Mouse (Mus musculus) embryonic stem cell, embryonic (primary cell): ENCODE results near the gene Hectd1.

Experiments used
- CTCF ChIA-PET, 4 experiments: fragments of 300-600 bp in 2 of 4; fragments of 350-600 bp in 2 of 4; sonication (Branson Sonifier 250); formaldehyde crosslinking; loops; one replicate each; lab custom pipeline; 2022; ENCODE audit warnings: inconsistent platforms in 2 of 4; lab: Charles Lee
- POLR2A ChIA-PET, 4 experiments: fragments of 300-600 bp in 2 of 4; fragments of 350-600 bp in 2 of 4; sonication (Branson Sonifier 250); formaldehyde crosslinking; loops; one replicate each; lab custom pipeline; 2022; ENCODE audit warnings: antibody characterized with exemption in 4 of 4, inconsistent platforms in 1 of 4; lab: Charles Lee

Hectd1 gene

GRCm38 (mm10) chr12:51829290-51830076, at the start of gene Hectd1:
TSS of gene Hectd1 (minus strand) at chr12:51829536.
- ChIA-PET CTCF (interaction anchor here in 1 of 4 experiments (0.8 kb wide), 1 partner anchor 9 kb away, joined by 5 read pairs; no protein-coding TSS in a partner anchor), POLR2A (interaction anchor here in 3 of 4 experiments (0.8 to 7.0 kb wide), 31 partner anchors 7 to 673 kb away, joined by 3 to 67 read pairs (median 4); partner anchors contain the start of genes Heatr5a (in 2 of the 3) and Dtd2 (in 1 of the 3))

GRCm38 (mm10) chr12:51871446-51872144, 42.3 kb upstream of the Hectd1 start:
- POLR2A ChIA-PET = interaction anchor here in 2 of 4 experiments (0.6 to 3.4 kb wide), 10 partner anchors 11 to 722 kb away, joined by 3 to 14 read pairs (median 4); no protein-coding TSS in a partner anchor
- CTCF ChIA-PET = interaction anchor here in 2 of 4 experiments (0.6 to 0.7 kb wide), 2 partner anchors 13 to 162 kb away, joined by 4 read pairs; no protein-coding TSS in a partner anchor

GRCm38 (mm10) chr12:51869511-51869910, 40.2 kb upstream of the Hectd1 start:
- ChIA-PET POLR2A (no interaction called here), CTCF (no interaction called here)

GRCm38 (mm10) chr12:51867076-51867475, 37.7 kb upstream of the Hectd1 start:
- ChIA-PET POLR2A (interaction anchor here in 2 of 4 experiments (0.7 to 3.7 kb wide), 6 partner anchors 9 to 39 kb away, joined by 3 to 21 read pairs (median 4); no protein-coding TSS in a partner anchor), CTCF (interaction anchor here in 1 of 4 experiments (0.6 kb wide), 1 partner anchor 107 kb away, joined by 3 read pairs; no protein-coding TSS in a partner anchor)

- POLR2A ChIA-PET = interaction anchor here in 3 of 4 experiments (0.6 to 3.7 kb wide), 13 partner anchors 8 to 234 kb away, joined by 3 to 22 read pairs (median 4); no protein-coding TSS in a partner anchor
- CTCF ChIA-PET = interaction anchor here in 1 of 4 experiments (0.7 kb wide), 1 partner anchor 244 kb away, joined by 3 read pairs; no protein-coding TSS in a partner anchor
These were observed 37.0 kb upstream of the Hectd1 start for GRCm38 (mm10) chr12:51866226-51866910.

GRCm38 (mm10) chr12:51865790-51866179, 36.4 kb upstream of the Hectd1 start:
- POLR2A ChIA-PET = interaction anchor here in 3 of 4 experiments (0.6 to 3.7 kb wide), 12 partner anchors 8 to 234 kb away, joined by 3 to 22 read pairs (median 4); partner anchors contain the start of genes Dtd2 (in 1 of the 3) and Strn3 (in 1 of the 3)

GRCm38 (mm10) chr12:51865061-51865789, 35.9 kb upstream of the Hectd1 start:
- ChIA-PET POLR2A (interaction anchor here in 3 of 4 experiments (0.6 to 3.7 kb wide), 17 partner anchors 8 to 233 kb away, joined by 3 to 22 read pairs (median 4); partner anchors contain the start of genes Dtd2 (in 1 of the 3) and Strn3 (in 1 of the 3)), CTCF (interaction anchor here in 1 of 4 experiments (1.1 kb wide), 1 partner anchor 124 kb away, joined by 3 read pairs; no protein-coding TSS in a partner anchor)

More at GRCm38 (mm10) chr12:51865790-51866179, 36.4 kb upstream of the Hectd1 start:
- CTCF ChIA-PET = no interaction called here

- ChIA-PET CTCF (interaction anchor here in 1 of 4 experiments (0.7 kb wide), 1 partner anchor 81 kb away, joined by 3 read pairs; no protein-coding TSS in a partner anchor), POLR2A (interaction anchor here in 2 of 4 experiments (0.7 to 3.7 kb wide), 5 partner anchors 9 to 159 kb away, joined by 3 to 22 read pairs (median 12); no protein-coding TSS in a partner anchor)
These were observed 34.0 kb upstream of the Hectd1 start for GRCm38 (mm10) chr12:51863116-51864002.

- ChIA-PET CTCF (interaction anchor here in 1 of 4 experiments (0.5 to 0.6 kb wide), 2 partner anchors 9 to 13 kb away, joined by 4 to 11 read pairs; no protein-coding TSS in a partner anchor), POLR2A (interaction anchor here (0.6 to 4.3 kb wide), 33 partner anchors 8 to 972 kb away, joined by 3 to 86 read pairs (median 4); partner anchors contain the start of genes Dtd2 (in 2 of the 4), Heatr5a (in 1 of the 4) and Hectd1 (in 1 of the 4))
These were observed 29.0 kb upstream of the Hectd1 start for GRCm38 (mm10) chr12:51858134-51859028.

- POLR2A ChIA-PET = interaction anchor here in 3 of 4 experiments (0.5 to 4.3 kb wide), 9 partner anchors 8 to 157 kb away, joined by 3 to 86 read pairs (median 8); no protein-coding TSS in a partner anchor
- CTCF ChIA-PET = no interaction called here
These were observed 27.5 kb upstream of the Hectd1 start for GRCm38 (mm10) chr12:51856768-51857295.

GRCm38 (mm10) chr12:51855872-51856271, 26.5 kb upstream of the Hectd1 start:
- ChIA-PET POLR2A (interaction anchor here in 1 of 4 experiments (2.7 to 4.3 kb wide), 2 partner anchors 9 to 10 kb away, joined by 19 to 86 read pairs; no protein-coding TSS in a partner anchor), CTCF (no interaction called here)

- CTCF ChIA-PET = no interaction called here
- POLR2A ChIA-PET = interaction anchor here in 1 of 4 experiments (1.5 kb wide), 1 partner anchor 11 kb away, joined by 9 read pairs; no protein-coding TSS in a partner anchor
These were observed 26.1 kb upstream of the Hectd1 start for GRCm38 (mm10) chr12:51855453-51855852.

- ChIA-PET CTCF (no interaction called here), POLR2A (interaction anchor here in 1 of 4 experiments (1.4 to 1.5 kb wide), 2 partner anchors 7 to 22 kb away, joined by 4 to 5 read pairs; partner anchors contain the start of gene Hectd1)
These were observed 22.3 kb upstream of the Hectd1 start for GRCm38 (mm10) chr12:51851617-51852016.

GRCm38 (mm10) chr12:51851155-51851554, 21.8 kb upstream of the Hectd1 start:
- POLR2A ChIA-PET = interaction anchor here in 2 of 4 experiments (0.7 to 8.8 kb wide), 3 partner anchors 7 to 1029 kb away, joined by 3 to 86 read pairs (median 7); no protein-coding TSS in a partner anchor

More at GRCm38 (mm10) chr12:51851155-51851554, 21.8 kb upstream of the Hectd1 start:
- CTCF ChIA-PET = no interaction called here
